Mouse (Mus musculus) myocyte (in vitro differentiated cells): ENCODE results near the gene Gm9913. TPM values are rescaled to one million over a fixed set of nuclear protein-coding genes. Genes with fewer than 3 reads are reported as not detected.

Experiments
- H3K27me3 ChIP-seq: one replicate; pipeline ENCODE4 v1.6.1; 2011; ENCODE audit not compliant: control insufficient read depth, insufficient read depth, insufficient read length
- H3K36me3 ChIP-seq: one replicate; pipeline ENCODE4 v1.6.1; 2011; ENCODE audit not compliant: control insufficient read depth, insufficient read depth
- H3K4me2 ChIP-seq: one replicate; pipeline ENCODE4 v1.6.1; 2011; ENCODE audit warnings: low read depth, control low read depth
- H3K4me3 ChIP-seq: one replicate; pipeline ENCODE4 v1.5.1; 2011; ENCODE audit warnings: mild to moderate bottlenecking, control low read depth, moderate library complexity
- H3K79me2 ChIP-seq: one replicate; pipeline ENCODE4 v1.6.1; 2011; ENCODE audit not compliant: control insufficient read depth, insufficient read depth
- H3ac ChIP-seq: one replicate; pipeline ENCODE4 v1.6.1; 2011; ENCODE audit not compliant: control insufficient read depth, insufficient read length
- CEBPB ChIP-seq: IDR thresholded peaks from 2 replicates; pipeline ENCODE4 v1.6.1; 2011; ENCODE audit warnings: mild to moderate bottlenecking, moderate library complexity; ENCODE audit not compliant: poor library complexity, insufficient read depth, severe bottlenecking
- E2F4 ChIP-seq: IDR thresholded peaks from one replicate; pipeline ENCODE4 v1.6.1; 2011; ENCODE audit warnings: mild to moderate bottlenecking, control low read depth, moderate library complexity; ENCODE audit not compliant: insufficient read depth
- MAX ChIP-seq: IDR thresholded peaks from one replicate; pipeline ENCODE4 v1.6.1; 2011; ENCODE audit warnings: low read depth, mild to moderate bottlenecking, control low read depth
- MYOD1 ChIP-seq, 3 experiments: IDR thresholded peaks; one replicate each; pipeline ENCODE4 v1.6.1; 2011; ENCODE audit warnings: control low read depth in 2 of 3, low read depth in 2 of 3, mild to moderate bottlenecking in 2 of 3, moderate library complexity in 1 of 3; ENCODE audit not compliant: insufficient read length in 2 of 3, control insufficient read depth in 1 of 3
- MYOG ChIP-seq, 3 experiments: IDR thresholded peaks; one replicate each; pipeline ENCODE4 v1.6.1; 2011; ENCODE audit warnings: control low read depth in 2 of 3, low read depth in 2 of 3, mild to moderate bottlenecking in 2 of 3; ENCODE audit not compliant: insufficient read length in 2 of 3, control insufficient read depth in 1 of 3, insufficient read depth in 1 of 3
- POLR2A ChIP-seq: IDR thresholded peaks from one replicate; pipeline ENCODE4 v1.6.1; 2011; ENCODE audit warnings: low read depth, mild to moderate bottlenecking, control low read depth, moderate library complexity; ENCODE audit not compliant: insufficient read length
- POLR2AphosphoS2 ChIP-seq: IDR thresholded peaks from one replicate; pipeline ENCODE4 v1.6.1; 2011; ENCODE audit warnings: low read depth, control low read depth; ENCODE audit not compliant: insufficient read length
- REST ChIP-seq: IDR thresholded peaks from one replicate; pipeline ENCODE4 v1.6.1; 2011; ENCODE audit warnings: mild to moderate bottlenecking, control low read depth, moderate library complexity; ENCODE audit not compliant: insufficient read depth, insufficient read length
- SRF ChIP-seq: IDR thresholded peaks from one replicate; pipeline ENCODE4 v1.6.1; 2011; ENCODE audit warnings: low read depth; ENCODE audit not compliant: control insufficient read depth, insufficient read length
- TCF12 ChIP-seq: IDR thresholded peaks from one replicate; pipeline ENCODE4 v1.6.1; 2011; ENCODE audit warnings: mild to moderate bottlenecking, control low read depth; ENCODE audit not compliant: poor library complexity, insufficient read depth, severe bottlenecking
- TCF3 ChIP-seq: IDR thresholded peaks from one replicate; pipeline ENCODE4 v1.6.1; 2011; ENCODE audit warnings: low read depth, control low read depth; ENCODE audit not compliant: insufficient read length
- USF1 ChIP-seq: IDR thresholded peaks from one replicate; pipeline ENCODE4 v1.6.1; 2011; ENCODE audit warnings: low read depth, mild to moderate bottlenecking, control low read depth, moderate library complexity
- polyA plus RNA-seq: library from polyadenylated mRNA; unstranded; fragments of >200 nt; fragmentation: generic; extraction: Trizol; gene quantifications from one replicate; pipeline ENCODE4 v1.2.1, GENCODE M21; 2012; ENCODE audit warnings: missing spikeins

Gene Gm9913
- polyA plus RNA-seq, 1 experiment = 0.37 TPM

DNA sequence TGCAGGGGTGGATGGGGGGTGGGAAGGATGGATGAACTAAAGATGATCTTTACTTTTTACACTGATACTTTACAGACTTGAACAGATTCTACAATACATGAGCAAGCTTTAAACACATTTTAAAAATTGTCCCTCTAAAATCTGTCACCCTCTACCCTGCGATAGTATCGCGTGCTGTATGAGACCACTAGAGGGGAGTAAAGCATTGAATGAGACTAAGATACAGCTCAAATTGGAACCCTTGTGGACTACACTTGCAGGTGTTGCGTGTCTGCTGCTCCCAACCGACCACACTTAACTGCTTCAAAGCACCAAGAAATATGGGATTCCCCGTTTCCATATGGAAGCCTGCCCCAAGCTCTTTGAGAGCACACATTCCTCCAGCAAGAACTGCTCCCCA lies 50.9 kb downstream of the Gm9913 start:
- Histone ChIP-seq H3K4me3 (no peak overlapping the region), H3K36me3 (no peaks in the 10 kb centered on the region), H3K4me2 (no peak overlapping the region), H3ac (no peak overlapping the region), H3K79me2 (no peaks in the 10 kb centered on the region), H3K27me3 (no peaks in the 10 kb centered on the region)
- no peak for TF ChIP-seq REST
- no peak for TF ChIP-seq E2F4
- TF ChIP-seq CEBPB = no peak
- no peak for TF ChIP-seq MYOG (IDR thresholded peaks at IDR 0.05; ENCODE audit: control insufficient read depth in 1 of 3, insufficient read depth in 1 of 3, insufficient read length in 2 of 3, low read depth in 2 of 3)
- TF ChIP-seq MAX = no peak
- TF ChIP-seq TCF12 = no peak
- no peak for TF ChIP-seq MYOD1 (IDR thresholded peaks at IDR 0.05; ENCODE audit: control insufficient read depth in 1 of 3, insufficient read length in 2 of 3, low read depth in 2 of 3)
- no peak for TF ChIP-seq POLR2A
- TF ChIP-seq SRF = no peak
- TF ChIP-seq USF1 = no peak
- TF ChIP-seq POLR2AphosphoS2 = no peak
- no peak for TF ChIP-seq TCF3

Other genes with a start within 250 kb of the Gm9913 start
- gene Fbn1, start 2.9 kb downstream of the Gm9913 start, polyA plus RNA-seq = 125 TPM
- gene Cep152, start 120.0 kb downstream of the Gm9913 start, polyA plus RNA-seq = 0.80 TPM
- 24.6 TPM for gene Eid1, start 168.0 kb downstream of the Gm9913 start, polyA plus RNA-seq
- 0.49 TPM for gene Shc4, start 219.1 kb downstream of the Gm9913 start, polyA plus RNA-seq